Mouse (Mus musculus) R1 (cell line): ENCODE measurements at regions not wholly inside any gene's neighbourhood (a gene's known extent, or its start where the extent isn't known, plus 50 kb on each side); places are given as distances from the start of the nearest gene placed in this dataset.

Experiments
- DNase-seq: peaks from one replicate; pipeline ENCODE4 v3.0.0-alpha.2; 2018; ENCODE audit warnings: low read depth, low spot score

- no peak for DNase-seq
Measured at GRCm38 (mm10) chr17:68120230-68120629, 116.3 kb upstream of the Arhgap28 start.

GRCm38 (mm10) chr17:68120744-68121143 lies 116.8 kb upstream of the Arhgap28 start:
- peak; percentile 10 for DNase-seq

GRCm38 (mm10) chr17:68134373-68134772 lies 130.5 kb upstream of the Arhgap28 start:
- no peak for DNase-seq

GRCm38 (mm10) chr17:68135436-68135835 lies 131.5 kb upstream of the Arhgap28 start:
- DNase-seq, result no peak

GRCm38 (mm10) chr17:68143307-68143706 lies 130.3 kb upstream of the L3mbtl4 start:
- DNase-seq, result no peak

GRCm38 (mm10) chr17:68149237-68149792 lies 124.3 kb upstream of the L3mbtl4 start:
- DNase-seq, result no peak

- DNase-seq, result no peak
Measured at GRCm38 (mm10) chr17:68152438-68153120, 121.0 kb upstream of the L3mbtl4 start.

- DNase-seq, result no peak
Measured at GRCm38 (mm10) chr17:68154879-68155278, 118.7 kb upstream of the L3mbtl4 start.

- DNase-seq, result no peak
Measured at GRCm38 (mm10) chr17:68158172-68158651, 115.4 kb upstream of the L3mbtl4 start.

- DNase-seq, result no peak
Measured at GRCm38 (mm10) chr17:68161107-68161506, 112.5 kb upstream of the L3mbtl4 start.

GRCm38 (mm10) chr17:68163545-68163944 lies 110.1 kb upstream of the L3mbtl4 start:
- no peak for DNase-seq

- no peak for DNase-seq
Measured at GRCm38 (mm10) chr17:68164666-68165065, 108.9 kb upstream of the L3mbtl4 start.

- DNase-seq, result no peak
Measured at GRCm38 (mm10) chr17:68165171-68165825, 108.3 kb upstream of the L3mbtl4 start.

GRCm38 (mm10) chr17:68166397-68166796 lies 107.2 kb upstream of the L3mbtl4 start:
- DNase-seq, result no peak

- DNase-seq, result no peak
Measured at GRCm38 (mm10) chr17:68172838-68173237, 100.8 kb upstream of the L3mbtl4 start.

GRCm38 (mm10) chr17:68176611-68177165 lies 96.9 kb upstream of the L3mbtl4 start:
- peak; percentile 56 for DNase-seq

- peak; percentile 43 for DNase-seq
Measured at GRCm38 (mm10) chr17:68177835-68178234, 95.8 kb upstream of the L3mbtl4 start.

- DNase-seq, result no peak
Measured at GRCm38 (mm10) chr17:68185385-68185784, 88.2 kb upstream of the L3mbtl4 start.

- DNase-seq, result no peak
Measured at GRCm38 (mm10) chr17:68189888-68190287, 83.7 kb upstream of the L3mbtl4 start.

GRCm38 (mm10) chr17:68205545-68205944 lies 68.1 kb upstream of the L3mbtl4 start:
- DNase-seq, result no peak

- peak; percentile 11 for DNase-seq
Measured at GRCm38 (mm10) chr17:68208837-68209236, 64.8 kb upstream of the L3mbtl4 start.
